Mouse (Mus musculus) cerebellum, adult 2 months (tissue): ENCODE data around the gene Dnajc3. TPM values are rescaled to one million over a fixed set of nuclear protein-coding genes. Genes with fewer than 3 reads are reported as not detected.

Experiments
- DNase-seq, 2 experiments: peaks; one replicate each; pipeline ENCODE4 v3.0.0; 2021
- H3K27ac ChIP-seq: fragments of 200-500 bp; 2 replicates; pipeline ENCODE4 v1.5.1; 2012; ENCODE audit warnings: low read length, control low read depth, inconsistent platforms; ENCODE audit not compliant: insufficient read depth
- H3K27me3 ChIP-seq: fragments of 200-500 bp; 2 replicates; pipeline ENCODE4 v1.6.1; 2012; ENCODE audit warnings: inconsistent platforms, mild to moderate bottlenecking, low read length, moderate library complexity; ENCODE audit not compliant: control insufficient read depth, insufficient read depth
- H3K4me1 ChIP-seq: fragments of 200-500 bp; 2 replicates; pipeline ENCODE4 v1.6.1; 2011; ENCODE audit warnings: low read length; ENCODE audit not compliant: control insufficient read depth, insufficient read depth
- H3K4me3 ChIP-seq: fragments of 200-500 bp; replicated peaks from 2 replicates; pipeline ENCODE3; 2011; ENCODE audit warnings: mild to moderate bottlenecking, low read depth, low read length, control low read depth; ENCODE audit not compliant: insufficient read depth
- CTCF ChIP-seq: fragments of 200-500 bp; IDR thresholded peaks from 2 replicates; pipeline ENCODE4 v1.5.1; 2011; ENCODE audit warnings: low read depth, mild to moderate bottlenecking, control low read depth, low read length, moderate library complexity, borderline replicate concordance; ENCODE audit not compliant: insufficient read depth
- POLR2A ChIP-seq: fragments of 200-500 bp; IDR thresholded peaks from 2 replicates; pipeline ENCODE4 v1.6.1; 2011; ENCODE audit warnings: low read length, control low read depth, borderline replicate concordance; ENCODE audit not compliant: insufficient read depth
- WGBS: fragments of 180-500 bp; shearing (Covaris S2); methylation state at CpG from one replicate; pipeline ENCODE4 v1.1.7; 2018; 5-methylcytosine and 5-hydroxymethylcytosine counted together
- polyA plus RNA-seq: library from polyadenylated mRNA; depleted of rRNA; stranded (reverse); fragments of >200 nt; gene quantifications from 2 replicates; pipeline ENCODE4 v1.2.3, GENCODE M21; 2012

Dnajc3 gene
- polyA plus RNA-seq, 1 experiment: 25.9 TPM

DNA sequence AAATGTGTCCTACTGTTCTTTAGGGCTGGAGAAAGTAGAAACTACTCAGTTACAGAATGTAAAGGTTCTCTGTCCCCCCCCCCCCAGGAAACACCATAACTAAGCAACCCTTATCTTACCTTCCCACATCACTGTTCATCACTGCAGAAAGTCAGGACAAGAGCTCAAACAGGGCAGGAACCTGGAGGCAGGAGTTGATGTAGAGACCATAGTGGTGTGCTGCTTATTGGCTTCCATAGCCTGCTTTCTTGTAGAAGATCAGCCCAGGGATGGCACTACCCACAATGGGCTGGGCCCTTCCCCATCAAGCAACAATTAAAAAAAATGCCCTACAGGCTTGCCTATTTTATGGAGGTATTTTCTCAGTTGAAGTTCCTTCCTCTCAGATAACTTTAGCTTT lies 45.6 kb downstream of the Dnajc3 start:
- TF ChIP-seq CTCF (no peak), POLR2A (no peak)
- no peak for DNase-seq
- Histone ChIP-seq H3K27ac (no peak overlapping the region), H3K27me3 (no peaks in the 10 kb centered on the region), H3K4me3 (no peak overlapping the region), H3K4me1 (no peaks in the 10 kb centered on the region)

DNA sequence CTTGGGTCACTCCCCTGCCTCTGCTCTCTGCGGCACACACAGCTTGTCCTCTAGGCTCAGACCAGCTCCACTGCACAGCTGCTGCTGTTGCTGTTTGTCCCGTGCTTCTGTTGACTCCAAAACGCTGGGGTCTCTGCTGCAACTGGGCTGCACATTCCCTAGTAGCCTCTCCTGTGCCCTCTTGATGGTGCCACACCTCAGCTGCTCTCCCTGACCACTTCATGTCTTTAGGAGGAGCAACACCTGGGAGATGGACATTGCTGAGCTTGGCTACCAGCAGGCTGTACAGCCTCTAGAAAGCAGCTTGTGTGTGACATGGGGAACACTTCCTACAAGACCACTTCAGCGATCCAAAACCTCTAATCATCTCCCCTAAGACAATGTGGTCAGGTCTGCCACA lies 46.4 kb downstream of the Dnajc3 start:
- WGBS: 80% methylated on average over 4 of the region's 4 CpGs
- no peak for DNase-seq
- Histone ChIP-seq H3K4me1 (no peaks in the 10 kb centered on the region), H3K4me3 (no peak overlapping the region), H3K27ac (no peak overlapping the region), H3K27me3 (no peaks in the 10 kb centered on the region)
- TF ChIP-seq CTCF (no peak), POLR2A (no peak)

DNA sequence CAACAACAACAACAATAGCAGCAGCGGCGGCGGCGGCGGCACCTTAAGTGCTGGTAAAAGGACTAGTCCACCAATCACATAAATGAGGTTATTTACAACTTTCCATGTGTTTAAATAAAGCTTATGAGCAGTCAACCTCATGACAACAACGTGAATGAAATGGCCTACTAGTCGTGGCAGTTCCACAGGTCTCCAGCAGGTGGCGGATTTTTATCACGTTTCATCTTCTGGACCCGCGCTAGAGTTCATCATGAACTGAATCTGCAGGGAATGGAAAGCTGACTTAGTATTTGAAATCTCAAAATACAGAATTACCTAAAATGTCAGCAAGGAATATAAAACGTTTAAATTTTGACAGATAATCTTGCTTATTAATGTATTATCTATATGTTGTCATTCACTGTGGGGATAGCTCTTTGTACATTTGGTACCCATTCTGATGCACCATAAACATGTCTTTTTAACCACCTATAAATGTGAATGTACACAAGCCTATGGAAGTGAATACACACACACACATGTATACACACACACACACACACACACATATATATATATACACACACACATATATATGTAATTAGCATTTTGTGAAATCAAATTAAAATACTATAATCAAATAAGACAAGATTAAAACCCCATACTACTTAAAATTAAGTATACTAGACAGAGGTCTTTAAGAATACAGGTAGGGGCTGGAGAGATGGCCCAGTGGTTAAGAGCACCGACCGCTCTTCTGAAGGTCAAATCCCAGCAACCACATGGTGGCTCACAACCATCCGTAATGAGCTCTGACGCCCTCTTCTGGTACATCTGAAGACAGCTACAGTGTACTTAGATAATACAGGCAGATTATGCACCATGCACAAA lies 49.1 kb downstream of the Dnajc3 start:
- H3K4me1 ChIP-seq: no peaks in the 10 kb centered on the region
- H3K4me3 ChIP-seq: no peak overlapping the region
- TF ChIP-seq CTCF (peak; percentile 74), POLR2A (no peak)
- H3K27me3 ChIP-seq: no peaks in the 10 kb centered on the region
- no peak overlapping the region for H3K27ac ChIP-seq
- 44% methylated on average over 16 of the region's 16 CpGs for WGBS
- peak; percentile 63 to 77 for DNase-seq

DNA sequence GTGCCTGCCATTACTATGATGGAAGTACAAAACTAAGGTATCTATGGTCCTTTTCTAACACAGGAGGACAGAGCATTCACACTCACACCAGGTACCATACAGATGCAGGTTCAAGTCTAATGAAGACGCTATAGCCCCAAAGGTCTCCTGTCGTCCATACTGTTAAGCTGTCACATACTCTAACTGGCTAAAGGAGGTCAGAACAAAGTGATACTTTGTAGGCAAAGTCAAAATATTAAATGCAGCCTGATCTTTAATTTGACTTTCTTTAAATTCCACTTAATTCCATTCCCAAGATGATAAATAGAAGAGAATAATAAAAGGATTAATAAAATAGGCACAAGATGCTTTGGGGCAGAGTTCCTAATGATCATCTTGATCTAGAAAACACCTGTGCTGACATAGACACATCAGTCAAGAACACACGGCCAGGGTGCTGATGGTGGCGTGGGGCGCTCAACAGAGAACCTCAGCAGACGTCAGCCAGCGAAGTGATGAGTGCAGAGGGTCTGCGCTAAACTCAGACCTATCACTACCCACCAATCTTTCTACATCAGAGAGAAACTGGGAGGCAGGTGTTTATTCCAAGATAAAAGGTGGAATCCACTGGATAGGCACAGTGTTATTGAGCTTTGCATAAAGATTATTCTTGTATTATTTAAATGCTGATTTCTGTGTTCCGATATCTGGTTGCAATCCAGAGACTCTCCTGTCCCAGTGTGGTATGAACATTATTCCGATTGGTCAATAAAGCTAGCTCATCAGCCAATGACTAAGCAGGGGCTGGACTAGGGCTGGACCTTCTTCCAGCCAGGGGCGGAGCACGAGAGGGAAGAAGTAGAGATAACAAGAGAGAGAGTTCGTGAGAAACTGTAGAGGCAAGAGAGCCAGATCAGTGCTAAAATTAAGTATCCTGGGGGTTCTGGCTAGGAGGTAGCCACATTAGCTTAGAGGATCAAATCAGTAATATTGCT lies 50.0 kb downstream of the Dnajc3 start:
- Histone ChIP-seq H3K4me1 (no peaks in the 10 kb centered on the region), H3K27ac (no peak overlapping the region), H3K4me3 (no peak overlapping the region), H3K27me3 (no peaks in the 10 kb centered on the region)
- WGBS: 75% methylated on average over 13 of the region's 13 CpGs
- no peak for DNase-seq
- no peak for TF ChIP-seq POLR2A
- TF ChIP-seq CTCF: no peak

- WGBS: 94% methylated on average over 9 of the region's 9 CpGs
- TF ChIP-seq POLR2A: no peak
- no peak for TF ChIP-seq CTCF
- Histone ChIP-seq H3K4me3 (no peak overlapping the region), H3K27ac (no peak overlapping the region), H3K27me3 (no peaks in the 10 kb centered on the region), H3K4me1 (no peaks in the 10 kb centered on the region)
- no peak for DNase-seq
These were observed 57.6 kb downstream of the Dnajc3 start for GRCm38 (mm10) chr14:118995226-118995925.

DNA sequence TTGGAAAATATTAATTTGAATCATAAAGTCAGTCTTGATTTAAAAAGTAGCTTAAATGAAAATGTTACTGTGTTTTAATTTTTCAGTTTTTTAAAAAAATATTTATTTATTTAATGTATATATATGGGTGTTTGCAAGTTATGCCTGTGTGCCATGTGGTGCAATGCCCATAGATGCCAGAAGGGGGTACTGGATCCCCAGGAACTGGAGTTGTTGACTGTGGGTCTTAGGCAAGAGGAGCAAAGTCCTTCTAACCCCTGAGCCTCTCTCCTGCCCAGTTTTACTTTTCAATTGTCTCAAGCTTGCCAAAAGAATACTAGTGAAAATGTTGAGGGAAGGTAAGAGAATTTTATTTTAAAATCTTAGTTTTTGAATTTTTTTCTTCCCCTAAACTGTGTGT lies 65.5 kb downstream of the Dnajc3 start:
- DNase-seq: no peak
- Histone ChIP-seq H3K4me1 (no peaks in the 10 kb centered on the region), H3K4me3 (no peak overlapping the region), H3K27ac (no peak overlapping the region), H3K27me3 (no peaks in the 10 kb centered on the region; the same call in 1 of the 2 replicates)
- TF ChIP-seq POLR2A (no peak), CTCF (peak; percentile 26; the same call in 1 of the 2 replicates)

DNA sequence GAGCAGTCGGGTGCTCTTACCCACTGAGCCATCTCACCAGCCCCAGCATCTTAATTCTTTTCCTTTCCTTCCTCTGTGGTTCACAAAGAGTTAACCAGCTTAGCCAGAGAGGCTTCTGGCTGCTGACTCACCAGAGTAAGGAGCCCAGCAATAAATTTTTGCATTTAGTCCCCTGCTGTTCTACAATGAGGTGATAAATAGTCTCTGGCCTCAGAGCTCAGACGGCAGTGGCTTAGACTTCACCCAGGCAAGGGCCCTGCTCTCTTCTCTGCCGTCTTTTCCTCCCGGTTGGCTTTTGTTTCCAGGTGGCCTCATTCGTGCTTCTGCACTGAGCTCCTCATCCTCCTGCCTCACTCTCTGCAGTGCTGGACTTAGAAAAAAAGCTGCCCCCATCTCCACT lies 68.1 kb downstream of the Dnajc3 start:
- TF ChIP-seq POLR2A (no peak), CTCF (no peak)

More for the DNA sequence above, 68.1 kb downstream of the Dnajc3 start:
- peak in 1 of 2 experiments; percentile 41 for DNase-seq
- H3K4me3 ChIP-seq: peak overlapping the region; percentile 34
- no peaks in the 10 kb centered on the region for H3K4me1 ChIP-seq
- no peak overlapping the region for H3K27ac ChIP-seq
- 5% methylated on average over 5 of the region's 5 CpGs for WGBS
- H3K27me3 ChIP-seq: no peaks in the 10 kb centered on the region; the same call in 1 of the 2 replicates
